Mouse (Mus musculus) limb, embryonic 14.5 days (tissue): ENCODE data around the gene Adcy2. TPM values are rescaled to one million over a fixed set of nuclear protein-coding genes. Genes with fewer than 3 reads are reported as not detected.

ENCODE experiments used
- ATAC-seq: fragments of 200-750 bp; cut with Nextera tagmentation; 2 replicates; pipeline ENCODE4 v1.8.0; 2017; ENCODE audit warnings: low read depth, moderate number of reproducible peaks, moderate TSS enrichment; ENCODE audit not compliant: low FRiP score
- DNase-seq: peaks from one replicate; pipeline ENCODE4 v3.0.0-alpha.2; 2015; ENCODE audit warnings: low spot score
- H3K27ac ChIP-seq: fragments of 300-500 bp; sonication (generic); replicated peaks from 2 replicates; pipeline ENCODE4 v1.5.1; 2014; ENCODE audit warnings: low read depth, mild to moderate bottlenecking, low read length, moderate library complexity, mixed read lengths
- H3K27me3 ChIP-seq: fragments of 300-500 bp; sonication (generic); 2 replicates; pipeline ENCODE4 v1.6.1; 2014; ENCODE audit warnings: low read length, mixed read lengths; ENCODE audit not compliant: control insufficient read depth, insufficient read depth
- H3K36me3 ChIP-seq: fragments of 300-500 bp; sonication (generic); 2 replicates; pipeline ENCODE4 v1.6.1; 2014; ENCODE audit warnings: mild to moderate bottlenecking, low read length, moderate library complexity, mixed read lengths; ENCODE audit not compliant: control insufficient read depth, insufficient read depth
- H3K4me1 ChIP-seq: fragments of 300-500 bp; sonication (generic); 2 replicates; pipeline ENCODE4 v1.6.1; 2014; ENCODE audit warnings: antibody characterized with exemption, low read length, mixed read lengths; ENCODE audit not compliant: control insufficient read depth, insufficient read depth
- H3K4me2 ChIP-seq: fragments of 300-500 bp; sonication (generic); replicated peaks from 2 replicates; pipeline ENCODE4 v1.6.1; 2014; ENCODE audit warnings: low read depth, mild to moderate bottlenecking, low read length, moderate library complexity; ENCODE audit not compliant: severe bottlenecking
- H3K4me3 ChIP-seq: fragments of 300-500 bp; sonication (generic); replicated peaks from 2 replicates; pipeline ENCODE4 v1.5.1; 2014; ENCODE audit warnings: low read length
- H3K9ac ChIP-seq: fragments of 300-500 bp; sonication (generic); 2 replicates; pipeline ENCODE4 v1.6.1; 2014; ENCODE audit warnings: mild to moderate bottlenecking, low read depth, low read length, moderate library complexity; ENCODE audit not compliant: severe bottlenecking
- H3K9me3 ChIP-seq: fragments of 300-500 bp; sonication (generic); 2 replicates; pipeline ENCODE4 v1.6.1; 2016; ENCODE audit warnings: low read length; ENCODE audit not compliant: control insufficient read depth
- POLR2A ChIP-seq: fragments of 200-500 bp; IDR thresholded peaks from 2 replicates; pipeline ENCODE4 v1.8.0; 2012; ENCODE audit warnings: inconsistent platforms, mild to moderate bottlenecking, moderate library complexity, borderline replicate concordance; ENCODE audit not compliant: insufficient read depth, insufficient read length; ENCODE audit errors: extremely low read depth
- WGBS: fragments of 180-500 bp; shearing (Covaris S2); extraction: QIAGEN DNeasy Blood & Tissue Kit; methylation state at CpG from one replicate; pipeline ENCODE4 v1.1.7; 2014; 5-methylcytosine and 5-hydroxymethylcytosine counted together
- polyA plus RNA-seq, 2 experiments: library from polyadenylated mRNA; depleted of rRNA in 1 of 2; stranded (reverse) in 1 of 2; unstranded in 1 of 2; fragments of >200 nt; fragmentation: Nextera tagmentation in 1 of 2; extraction: Ambion mirVana in 1 of 2; gene quantifications; 2 replicates each; pipeline versions ENCODE4 v1.2.1 to v1.2.3; 2012 to 2014

The Adcy2 gene
- polyA plus RNA-seq, 2 experiments, result 12.8 to 16.0 TPM

DNA sequence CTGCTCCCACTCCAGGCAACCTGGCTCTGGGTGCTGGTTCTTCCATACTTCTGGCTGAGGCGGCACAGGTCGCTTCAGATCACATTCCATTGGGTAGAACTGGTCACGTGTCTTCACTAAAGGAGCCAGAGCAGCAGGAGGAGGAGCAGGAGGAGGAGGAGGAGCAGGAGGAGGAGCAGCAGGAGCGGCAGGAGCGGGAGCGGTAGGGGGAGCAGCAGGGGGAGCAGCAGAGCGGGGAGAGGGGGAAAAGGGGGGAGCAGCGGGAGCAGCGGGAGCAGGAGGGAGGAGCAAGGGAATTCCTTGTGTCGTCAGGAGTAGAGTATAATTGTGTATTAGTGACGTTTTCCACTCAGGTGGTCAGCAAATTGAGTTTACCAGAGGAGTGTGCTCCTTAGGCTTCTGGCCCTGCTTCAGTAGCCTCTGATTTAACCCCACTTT, 393.6 kb downstream of the Adcy2 start:
- WGBS, result under 1% methylated on average over 11 of the region's 11 CpGs
- 0 out of 2 replicates have a peak, but pooled peaks have one; percentile 9 for TF ChIP-seq POLR2A
- DNase-seq (peak; percentile 56), ATAC-seq (peak; percentile 76)
- Histone ChIP-seq H3K9ac (no peak overlapping the region), H3K4me1 (peaks cover 8% of the 10 kb centered on the region), H3K9me3 (no peaks in the 10 kb centered on the region), H3K27me3 (no peaks in the 10 kb centered on the region), H3K4me2 (peak overlapping the region; percentile 34), H3K36me3 (no peaks in the 10 kb centered on the region), H3K27ac (no peak overlapping the region), H3K4me3 (peak overlapping the region; percentile 19)

DNA sequence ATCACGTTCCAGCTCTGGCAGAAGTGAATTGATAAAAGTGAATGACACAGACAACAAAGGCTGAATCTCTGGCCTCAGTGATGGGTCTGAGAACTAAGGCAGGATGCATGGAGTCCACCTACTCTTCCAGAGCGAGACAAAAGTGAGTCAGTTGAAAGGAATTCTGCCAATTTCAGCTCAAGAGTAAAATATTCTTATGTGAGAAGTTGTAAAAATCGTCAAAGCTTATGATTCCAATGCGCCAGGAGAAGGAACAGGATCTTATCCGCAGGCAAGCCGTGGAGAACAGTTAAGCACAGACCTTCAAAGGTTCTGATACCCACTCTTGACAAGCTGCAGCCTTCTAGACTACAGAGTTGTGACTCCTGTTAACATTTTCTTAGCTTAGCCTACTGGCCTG, 396.3 kb downstream of the Adcy2 start:
- ATAC-seq (no peak), DNase-seq (no peak)
- Histone ChIP-seq H3K36me3 (no peaks in the 10 kb centered on the region), H3K9me3 (no peaks in the 10 kb centered on the region), H3K4me1 (peaks cover 8% of the 10 kb centered on the region), H3K27ac (no peak overlapping the region), H3K9ac (no peak overlapping the region), H3K4me3 (no peak overlapping the region), H3K4me2 (no peak overlapping the region), H3K27me3 (no peaks in the 10 kb centered on the region)
- no peak for TF ChIP-seq POLR2A
- 68% methylated on average over 6 of the region's 6 CpGs for WGBS

DNA sequence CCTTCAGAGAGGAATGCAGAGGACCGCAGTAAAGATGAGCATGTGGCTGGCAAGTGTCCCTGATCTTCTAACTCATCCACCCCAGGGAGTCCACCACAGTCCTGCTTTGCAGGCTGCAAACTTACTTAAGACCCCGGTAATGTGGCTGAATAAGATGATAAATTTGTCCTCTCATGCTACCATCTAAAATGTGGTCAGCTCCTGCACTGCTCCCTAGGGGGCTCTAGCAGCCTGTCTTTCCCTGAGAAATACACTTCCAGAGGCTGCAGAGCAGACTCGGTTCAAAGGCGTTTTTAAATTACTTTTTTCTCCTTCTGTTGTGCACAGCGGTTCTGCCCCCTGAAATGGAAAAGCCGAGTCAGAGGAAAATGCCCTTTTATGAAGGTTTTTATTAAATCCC, 398.2 kb downstream of the Adcy2 start:
- ATAC-seq, result peak; percentile 21; the same call in 1 of the 2 replicates

DNA sequence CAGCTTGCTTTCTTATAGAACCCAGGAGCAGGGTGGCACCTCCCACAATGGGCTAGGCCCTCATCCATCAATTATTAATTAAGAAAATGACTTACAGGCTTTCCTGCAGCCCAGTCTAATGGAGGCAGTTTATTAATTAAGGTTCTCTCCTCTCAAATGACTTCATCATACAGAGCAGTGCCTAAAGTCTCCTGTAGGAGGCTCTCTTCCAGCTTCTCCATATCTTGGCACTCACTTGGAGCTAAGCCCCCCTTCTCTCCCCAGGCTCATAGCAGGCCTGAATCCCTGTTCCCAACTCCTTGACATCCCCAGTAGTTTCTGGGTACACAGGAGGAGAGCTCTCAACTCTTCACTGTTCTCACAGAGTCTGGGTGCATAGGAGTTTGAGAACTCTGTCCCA, 400.4 kb downstream of the Adcy2 start:
- TF ChIP-seq POLR2A, result no peak
- DNase-seq (no peak), ATAC-seq (no peak)
- H3K27me3 ChIP-seq, result no peaks in the 10 kb centered on the region
- no peaks in the 10 kb centered on the region for H3K36me3 ChIP-seq
- H3K4me1 ChIP-seq, result peaks cover 8% of the 10 kb centered on the region; the same call in 1 of the 2 replicates
- H3K4me2 ChIP-seq, result no peak overlapping the region
- no peak overlapping the region for H3K27ac ChIP-seq
- no peak overlapping the region for H3K4me3 ChIP-seq
- H3K9me3 ChIP-seq, result no peaks in the 10 kb centered on the region
- H3K9ac ChIP-seq, result no peak overlapping the region

More for the DNA sequence above, 398.2 kb downstream of the Adcy2 start:
- peaks cover 8% of the 10 kb centered on the region; the same call in 1 of the 2 replicates for H3K4me1 ChIP-seq
- DNase-seq, result peak; percentile 73
- H3K9me3 ChIP-seq, result no peaks in the 10 kb centered on the region
- TF ChIP-seq POLR2A, result no peak
- no peaks in the 10 kb centered on the region for H3K36me3 ChIP-seq
- no peak overlapping the region; the same call in 1 of the 2 replicates for H3K9ac ChIP-seq
- no peak overlapping the region for H3K4me3 ChIP-seq
- WGBS, result 7% methylated on average over 6 of the region's 6 CpGs
- H3K27me3 ChIP-seq, result no peaks in the 10 kb centered on the region
- no peak overlapping the region for H3K4me2 ChIP-seq
- H3K27ac ChIP-seq, result peak overlapping the region; percentile 26; the same call in 1 of the 2 replicates

DNA sequence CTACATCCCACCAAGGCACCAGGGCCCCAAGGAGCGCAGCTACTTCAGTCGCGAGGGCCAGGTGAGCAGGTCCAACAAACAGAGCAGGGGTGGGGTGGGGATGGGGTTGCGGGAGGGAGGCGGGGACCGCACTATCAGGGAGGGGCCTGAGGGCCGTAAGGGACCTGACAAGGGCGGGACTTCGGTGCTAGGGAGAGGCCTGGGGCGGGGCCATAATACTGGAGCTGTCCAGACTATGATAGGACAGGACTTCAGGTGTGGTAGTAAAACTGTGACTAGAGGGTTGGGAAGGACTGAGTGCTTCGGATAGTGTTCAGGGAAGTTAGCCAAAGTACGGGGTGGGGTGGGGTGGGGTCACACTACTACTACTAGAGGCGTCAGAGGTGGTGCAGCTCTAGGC, 401.7 kb downstream of the Adcy2 start:
- Histone ChIP-seq H3K4me3 (no peak overlapping the region), H3K27me3 (no peaks in the 10 kb centered on the region), H3K9me3 (no peaks in the 10 kb centered on the region), H3K9ac (peak overlapping the region; percentile 40; the same call in 1 of the 2 replicates), H3K27ac (no peak overlapping the region), H3K4me2 (peak overlapping the region; percentile 42), H3K4me1 (peaks cover 8% of the 10 kb centered on the region; the same call in 1 of the 2 replicates), H3K36me3 (peaks cover 3% of the 10 kb centered on the region)
- TF ChIP-seq POLR2A, result no peak
- ATAC-seq (no peak), DNase-seq (no peak)
- 14% methylated on average over 12 of the region's 13 CpGs for WGBS
